Mouse (Mus musculus): ENCODE measurements around the gene Foxred2. TPM values are rescaled to one million over a fixed set of nuclear protein-coding genes. Genes with fewer than 3 reads are reported as not detected.
A peak's percentile ranks its signal among the peaks of the same experiment; 100 is the strongest.

Gene Foxred2
- polyA plus RNA-seq, 1 experiment, result 5.5 TPM

DNA sequence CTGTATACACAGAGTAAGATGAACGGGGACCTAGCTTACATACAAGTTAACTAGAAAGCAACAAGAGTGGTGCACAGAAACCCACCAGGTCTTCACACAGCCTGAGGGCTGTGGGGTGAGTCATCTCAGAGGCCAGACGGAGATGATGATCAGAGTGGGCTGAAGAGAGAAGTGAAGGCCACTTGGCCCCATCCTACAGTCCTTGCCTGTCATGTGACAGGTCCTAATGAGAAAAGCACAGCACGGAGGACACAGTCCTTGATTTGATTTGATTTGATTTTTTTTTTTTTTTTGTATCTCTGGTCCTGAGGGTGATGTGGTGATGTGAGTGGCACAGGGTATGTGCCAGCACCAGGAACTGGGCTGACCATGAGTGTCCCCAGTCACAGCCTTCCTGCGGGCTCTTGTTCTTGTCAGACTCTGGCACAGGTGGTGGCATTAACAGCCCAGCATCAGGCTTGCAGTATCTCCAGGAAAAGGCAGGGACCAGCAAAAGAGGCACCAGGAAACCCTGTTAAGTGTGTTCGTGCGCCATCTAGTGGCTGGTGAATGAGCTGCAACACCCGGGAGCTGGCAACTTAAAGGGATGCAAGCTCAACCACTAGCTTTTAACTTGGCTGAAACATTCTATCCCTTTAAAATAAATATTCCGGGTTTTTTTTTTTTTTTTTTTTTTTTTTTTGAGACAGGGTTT, 39.5 kb downstream of the Foxred2 start:
- peak; percentile 74 for DNase-seq (ENCODE audit: low spot score)

DNA sequence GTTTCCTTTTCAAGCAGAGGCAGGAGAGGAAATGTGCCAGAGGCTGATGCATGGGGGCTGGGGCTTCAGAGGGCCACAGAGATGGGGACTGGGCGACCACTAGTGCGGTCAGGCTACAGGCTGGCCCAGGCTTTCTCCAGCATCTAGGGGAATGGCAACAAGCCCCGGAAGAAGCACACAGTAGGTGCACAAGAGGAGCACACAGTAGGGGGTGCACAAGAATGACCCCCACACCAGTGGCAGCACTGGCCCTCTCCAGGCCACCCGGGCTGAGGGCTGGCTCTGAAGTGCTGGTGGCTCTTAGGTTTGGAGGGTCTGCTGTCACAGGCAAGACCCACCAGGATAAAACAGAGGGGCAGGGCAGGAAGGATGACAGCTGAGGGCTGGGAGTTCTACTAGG, 41.2 kb downstream of the Foxred2 start:
- DNase-seq (ENCODE audit: low spot score), result no peak

DNA sequence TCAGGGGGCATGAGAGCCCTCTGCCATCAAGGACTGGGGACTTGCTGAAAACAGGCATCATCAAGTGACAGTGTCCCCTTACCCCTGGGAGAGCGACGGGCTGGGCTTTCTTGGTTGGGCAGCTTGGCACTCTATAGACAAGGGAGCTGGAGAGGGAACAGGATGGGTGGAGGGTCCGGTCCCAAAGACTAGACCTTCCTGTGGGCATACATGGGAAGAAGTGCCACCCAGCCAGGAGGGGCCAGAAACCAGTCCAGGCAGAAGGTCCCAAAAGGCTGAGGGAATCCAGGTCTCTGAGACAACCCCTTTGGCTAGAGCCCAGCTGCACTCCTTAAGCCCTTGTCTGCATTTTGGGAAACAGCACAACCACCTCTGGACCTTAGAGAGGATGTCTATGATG, 42.0 kb downstream of the Foxred2 start:
- DNase-seq (ENCODE audit: low spot score), result no peak

DNA sequence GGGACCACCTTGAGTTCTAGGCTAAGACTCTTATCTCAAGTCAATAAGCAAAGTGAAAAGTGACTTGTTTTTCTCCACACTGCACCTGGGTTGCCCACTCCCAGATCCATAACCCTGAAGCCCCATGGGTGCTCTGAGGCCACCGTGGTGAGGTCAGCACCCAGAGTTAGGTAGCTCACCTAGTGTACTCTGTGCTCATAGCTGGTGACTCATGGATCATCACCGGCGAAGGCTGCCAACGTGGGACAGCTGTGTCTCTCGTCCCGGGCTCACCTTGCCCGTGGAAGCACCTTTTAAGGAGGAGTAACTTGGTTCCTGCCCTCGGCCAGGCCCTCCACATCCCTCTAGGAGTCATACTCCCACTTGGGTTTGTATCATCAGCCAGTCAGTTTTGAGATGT, 43.5 kb downstream of the Foxred2 start:
- no peak for DNase-seq (ENCODE audit: low spot score)

- DNase-seq (ENCODE audit: low spot score), result no peak
Measured at GRCm38 (mm10) chr15:77912585-77912984, 43.9 kb downstream of the Foxred2 start.

DNA sequence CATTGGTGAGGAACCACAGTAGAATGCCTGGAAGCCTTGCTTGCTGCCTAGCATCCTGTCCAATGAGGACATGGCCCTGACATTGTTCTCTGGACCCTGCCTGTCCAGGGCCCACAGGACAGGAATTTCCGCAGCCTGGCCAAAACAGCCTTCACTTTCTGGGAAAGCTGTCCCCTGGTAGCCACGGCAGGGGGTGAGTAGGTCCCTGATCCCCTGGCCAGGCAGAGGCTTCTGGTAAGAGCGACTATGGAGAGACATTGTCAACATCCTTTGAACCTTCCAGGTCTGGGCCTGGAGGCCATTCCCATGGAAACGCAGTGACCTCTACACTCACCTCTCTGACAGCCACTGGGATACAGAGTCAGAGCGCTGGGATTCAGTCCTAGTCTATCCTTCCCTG, 44.5 kb downstream of the Foxred2 start:
- DNase-seq (ENCODE audit: low spot score), result no peak

DNA sequence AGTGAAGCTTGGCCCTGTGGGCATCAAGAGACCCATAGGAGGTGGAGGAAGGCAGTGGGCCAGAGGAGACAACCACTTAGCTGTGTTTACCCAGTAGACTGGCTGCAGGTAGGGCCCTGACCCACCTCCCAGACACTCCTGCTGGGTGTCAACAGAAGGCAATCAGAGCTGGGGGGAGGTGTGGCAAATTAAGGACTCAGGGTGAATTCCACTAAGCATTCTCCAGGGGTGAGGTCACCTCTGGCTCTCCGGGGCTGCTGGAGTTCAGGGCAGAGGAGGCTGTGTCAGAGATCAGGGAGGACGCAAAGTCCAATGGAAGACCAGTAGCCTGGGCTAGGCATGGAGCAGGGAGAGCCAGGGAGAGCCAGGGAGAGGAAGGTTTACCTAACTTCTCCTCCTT, 45.5 kb downstream of the Foxred2 start:
- DNase-seq (ENCODE audit: low spot score), result no peak

DNA sequence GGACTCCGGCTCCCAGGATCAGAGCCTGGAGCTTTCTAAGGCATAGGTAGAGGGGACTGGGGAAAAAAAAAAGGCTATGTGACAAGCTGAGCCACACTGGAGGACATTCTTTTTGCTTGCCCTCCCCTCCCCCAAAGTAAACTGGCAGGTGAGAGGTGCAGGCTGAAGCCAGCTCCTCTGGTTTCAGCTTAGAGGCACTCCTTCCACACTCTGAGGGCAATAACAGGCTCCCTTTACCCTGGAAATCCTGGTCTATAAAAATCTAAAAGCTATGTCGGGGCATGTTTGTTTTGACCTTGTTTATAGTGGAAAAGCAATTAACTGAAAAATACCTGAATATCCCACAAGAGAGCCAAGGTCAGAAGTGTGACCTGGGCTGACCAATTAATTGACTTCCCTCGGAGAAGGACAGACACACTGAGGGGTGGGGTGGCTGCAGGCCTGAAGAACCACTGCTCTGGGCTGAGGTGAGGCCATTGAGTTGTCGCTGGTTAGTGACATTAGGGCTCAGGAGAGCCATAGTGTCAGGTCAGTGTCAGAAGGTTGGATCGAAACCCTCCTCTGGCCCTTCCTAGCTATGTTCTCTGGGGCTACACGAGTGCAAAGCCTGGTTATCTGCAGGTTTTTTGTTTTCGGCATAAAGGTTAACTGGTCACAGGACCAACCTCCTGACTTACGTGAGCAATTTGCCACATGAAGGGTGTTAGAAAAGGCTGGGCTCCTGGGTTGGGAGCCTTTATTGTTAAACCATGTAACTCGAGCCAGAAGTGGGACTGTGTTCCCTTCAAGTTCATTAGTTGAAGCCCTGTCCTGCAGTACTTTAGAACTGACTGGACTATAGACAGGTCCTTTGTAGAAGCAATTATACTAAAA, 48.6 kb downstream of the Foxred2 start:
- no peak for DNase-seq (ENCODE audit: low spot score)

DNA sequence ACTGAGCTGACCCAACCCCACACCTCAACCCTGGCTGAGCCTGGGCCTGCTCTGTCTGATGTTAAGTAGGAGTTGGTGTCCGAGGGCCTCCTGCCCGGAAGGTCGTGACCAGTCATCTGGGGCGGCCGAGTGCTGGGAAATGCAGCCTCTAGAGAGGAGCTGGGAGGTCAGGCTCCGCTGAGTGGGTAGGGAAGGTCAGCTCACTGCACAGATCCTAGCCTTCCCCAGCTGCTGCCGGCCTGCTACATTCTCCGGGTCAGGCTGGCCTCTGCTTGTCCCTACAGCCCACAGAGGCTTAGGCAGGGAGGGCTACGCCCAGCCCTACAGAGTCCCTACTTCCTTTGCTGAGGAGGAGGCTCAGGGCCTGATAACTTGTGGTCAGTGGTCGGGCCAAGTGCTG, 50.0 kb downstream of the Foxred2 start:
- no peak for DNase-seq (ENCODE audit: low spot score)

GRCm38 (mm10) chr15:77906081-77906480, 50.4 kb downstream of the Foxred2 start:
- no peak for DNase-seq (ENCODE audit: low spot score)

DNA sequence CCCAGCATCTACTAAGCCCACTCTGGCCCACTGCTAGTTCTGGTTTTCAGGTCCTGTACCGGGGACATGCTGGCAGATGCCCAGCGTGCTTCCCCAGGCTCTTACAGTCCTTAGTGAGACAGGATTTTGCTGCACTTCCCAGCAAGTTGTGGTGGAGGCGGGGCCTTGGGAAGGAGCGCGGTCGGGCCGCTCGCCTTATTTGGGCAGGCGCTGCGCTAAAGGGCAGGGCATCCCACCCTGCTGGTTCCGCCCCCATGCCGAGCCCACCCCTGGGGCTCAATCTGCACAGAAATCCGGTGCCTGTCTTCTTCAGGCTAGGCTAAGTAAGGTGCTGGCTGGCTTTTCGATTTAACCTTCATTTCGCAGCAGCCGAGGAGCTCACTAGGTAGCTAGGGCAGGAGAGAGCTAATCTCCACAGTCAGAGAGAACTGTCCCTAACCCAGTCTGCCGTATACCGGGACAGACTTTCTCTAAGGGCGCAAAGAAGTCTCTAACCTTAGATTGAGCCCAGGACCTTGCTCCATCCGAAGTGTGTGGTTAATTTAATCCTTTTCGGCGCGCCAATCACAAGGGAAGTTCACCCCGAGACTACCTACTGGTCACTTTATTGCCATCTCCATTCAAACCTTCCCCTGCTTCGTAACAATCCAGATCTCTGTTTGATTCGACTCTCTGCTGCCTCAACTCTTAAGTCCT, 51.1 kb downstream of the Foxred2 start:
- DNase-seq (ENCODE audit: low spot score), result peak; percentile 66

DNA sequence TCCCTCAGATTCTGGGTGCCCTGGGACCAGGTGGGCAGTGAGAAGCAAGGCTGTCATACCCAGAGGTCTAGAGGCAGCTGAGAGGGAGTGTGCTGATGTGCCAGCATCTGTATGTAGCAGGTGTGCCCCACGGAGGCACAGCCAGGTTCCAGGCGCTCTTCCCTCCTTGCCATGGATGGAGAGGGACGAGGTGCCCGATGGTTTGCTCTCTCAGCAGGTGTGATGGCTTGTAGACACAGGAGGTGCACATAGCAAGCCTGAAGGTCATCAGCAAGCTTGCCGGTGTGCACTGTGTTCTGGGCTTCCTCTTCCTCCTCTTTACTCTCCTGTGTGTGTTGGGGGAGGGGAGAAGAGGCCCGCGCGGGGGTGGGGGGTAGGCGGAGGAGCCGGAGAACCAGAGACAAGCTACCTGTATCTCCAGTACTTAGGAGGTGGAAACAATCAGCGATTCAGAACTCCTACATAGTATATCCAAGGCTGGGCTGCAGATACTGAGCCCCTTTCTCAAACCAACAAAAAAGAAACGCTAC, 52.1 kb downstream of the Foxred2 start:
- DNase-seq (ENCODE audit: low spot score), result no peak

- no peak for DNase-seq (ENCODE audit: low spot score)
Measured at GRCm38 (mm10) chr15:77903176-77903575, 53.3 kb downstream of the Foxred2 start.

DNA sequence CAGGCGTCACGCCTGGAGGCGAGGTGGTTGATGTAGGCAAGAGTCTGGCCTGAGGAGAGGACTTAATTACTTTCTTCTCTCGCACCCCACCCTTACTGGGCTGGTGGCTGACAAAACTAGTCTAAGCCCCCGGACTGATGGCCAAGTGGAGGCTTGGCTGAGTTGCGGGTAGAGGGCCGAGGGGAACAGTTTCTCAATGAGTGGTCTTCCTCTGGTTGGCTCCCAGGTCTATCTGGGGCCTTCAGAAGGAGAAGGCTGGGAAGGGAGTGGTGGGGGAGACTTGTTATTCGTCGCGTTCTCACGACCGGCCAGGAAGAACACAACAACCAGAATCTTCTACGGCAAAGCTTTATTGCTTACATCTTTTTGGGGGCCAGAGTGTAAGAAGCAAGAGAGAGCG, 61.6 kb downstream of the Foxred2 start:
- no peak for DNase-seq (ENCODE audit: low spot score)

- DNase-seq (ENCODE audit: low spot score), result no peak
Measured at GRCm38 (mm10) chr15:77893292-77893691, 63.2 kb downstream of the Foxred2 start.

DNA sequence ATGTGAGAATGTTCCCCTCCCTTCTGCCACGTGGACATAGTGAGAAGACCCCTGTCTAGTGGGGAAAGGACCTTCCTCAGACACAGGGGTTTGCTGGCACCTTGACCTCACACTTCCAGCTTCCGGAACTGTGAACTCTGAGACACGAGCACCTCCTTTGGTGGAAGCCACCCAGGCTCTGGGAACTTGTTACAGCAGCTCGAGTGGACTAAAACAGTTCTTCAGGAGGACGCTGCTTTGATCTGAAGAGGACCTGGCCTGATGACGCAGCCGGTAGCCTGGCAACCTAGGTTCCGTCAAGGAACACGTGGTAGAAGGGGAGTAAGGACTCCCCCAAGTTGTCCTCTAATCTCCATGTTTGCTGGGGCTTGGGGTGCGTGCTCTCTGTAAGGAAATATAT, 64.1 kb downstream of the Foxred2 start:
- DNase-seq (ENCODE audit: low spot score), result no peak

DNA sequence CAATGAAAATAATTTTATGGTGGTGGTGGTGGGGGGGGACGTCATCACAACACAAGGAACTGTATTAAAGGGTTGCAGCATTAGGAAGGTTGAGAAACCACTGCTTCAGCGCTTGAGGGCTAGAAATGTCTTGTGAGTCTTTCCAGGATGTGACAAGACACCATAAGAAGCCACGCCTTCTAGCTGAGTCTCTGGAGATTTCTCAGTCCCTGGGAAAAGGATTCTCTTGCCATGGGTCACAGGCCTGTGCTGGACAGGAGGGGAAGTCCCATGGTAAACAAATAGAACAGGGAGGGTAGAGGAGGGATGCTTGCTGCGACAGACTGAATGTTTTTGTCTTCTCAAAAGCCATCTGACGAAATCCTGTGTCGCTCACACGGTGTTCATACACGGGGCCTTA, 64.8 kb downstream of the Foxred2 start:
- no peak for DNase-seq (ENCODE audit: low spot score)

Other genes with a start within 250 kb of the Foxred2 start
- gene Apol9b, start 227.7 kb downstream of the Foxred2 start, polyA plus RNA-seq (2012; rRNA removed), result 4.6 and 5.5 TPM in 2 replicates
- 0.29 and 0.72 TPM in 2 replicates for gene Apol8, start 199.7 kb downstream of the Foxred2 start, polyA plus RNA-seq (2012; rRNA removed)
- gene Myh9, start 114.5 kb downstream of the Foxred2 start, polyA plus RNA-seq (2012; rRNA removed), result 95.0 and 151 TPM in 2 replicates
- gene Txn2, start 27.7 kb downstream of the Foxred2 start, polyA plus RNA-seq (2012; rRNA removed), result 147 and 157 TPM in 2 replicates
- 122 TPM in 2 replicates for gene Eif3d, start 14.1 kb upstream of the Foxred2 start, polyA plus RNA-seq (2012; rRNA removed)
- not detected in 2 replicates for gene Cacng2, start 163.3 kb upstream of the Foxred2 start, polyA plus RNA-seq (2012; rRNA removed)
- gene Ift27, start 217.4 kb upstream of the Foxred2 start, polyA plus RNA-seq (2012; rRNA removed), result 32.3 and 33.5 TPM in 2 replicates
- 0.07 TPM in 1 of 2 replicates, not detected in the other for gene Pvalb, start 249.7 kb upstream of the Foxred2 start, polyA plus RNA-seq (2012; rRNA removed)